Mouse (Mus musculus) intestine, postnatal 0 days (tissue): ENCODE measurements around the gene Ttll10. TPM values are rescaled to one million over a fixed set of nuclear protein-coding genes. Genes with fewer than 3 reads are reported as not detected.

Source experiments
- ATAC-seq: fragments of 200-750 bp; cut with Nextera tagmentation; 2 replicates; pipeline ENCODE4 v1.8.0; 2017; ENCODE audit warnings: mild to moderate bottlenecking, moderate TSS enrichment, moderate library complexity
- H3K27ac ChIP-seq: fragments of 300-500 bp; sonication (generic); 2 replicates; pipeline ENCODE4 v1.5.1; 2014; ENCODE audit warnings: mild to moderate bottlenecking, low read depth, low read length, moderate library complexity
- H3K27me3 ChIP-seq: fragments of 300-500 bp; sonication (generic); replicated peaks from 2 replicates; pipeline ENCODE4 v1.6.1; 2014; ENCODE audit warnings: low read length, mixed read lengths; ENCODE audit not compliant: control insufficient read depth, insufficient read depth
- H3K36me3 ChIP-seq: fragments of 300-500 bp; sonication (generic); 2 replicates; pipeline ENCODE4 v1.6.1; 2014; ENCODE audit warnings: mild to moderate bottlenecking, moderate library complexity; ENCODE audit not compliant: control insufficient read depth, insufficient read depth
- H3K4me1 ChIP-seq: fragments of 300-500 bp; sonication (generic); replicated peaks from 2 replicates; pipeline ENCODE4 v1.6.1; 2014; ENCODE audit warnings: antibody characterized with exemption, low read length, mixed read lengths; ENCODE audit not compliant: control insufficient read depth, insufficient read depth
- H3K4me2 ChIP-seq: fragments of 300-500 bp; sonication (generic); replicated peaks from 2 replicates; pipeline ENCODE4 v1.6.1; 2014; ENCODE audit warnings: low read depth, mild to moderate bottlenecking, moderate library complexity
- H3K4me3 ChIP-seq: fragments of 300-500 bp; sonication (generic); 2 replicates; pipeline ENCODE4 v1.5.1; 2014; ENCODE audit warnings: low read depth, low read length
- H3K9ac ChIP-seq: fragments of 300-500 bp; sonication (generic); 2 replicates; pipeline ENCODE4 v1.6.1; 2014; ENCODE audit warnings: mild to moderate bottlenecking, low read depth, low read length
- H3K9me3 ChIP-seq: fragments of 300-500 bp; sonication (generic); 2 replicates; pipeline ENCODE4 v1.6.1; 2016; ENCODE audit warnings: mixed run types; ENCODE audit not compliant: control insufficient read depth
- CTCF ChIP-seq: sonication (generic); IDR thresholded peaks from 2 replicates; pipeline ENCODE4 v1.5.1; 2016; ENCODE audit warnings: low read depth, mild to moderate bottlenecking, control low read depth, antibody characterized with exemption, moderate library complexity
- WGBS: fragments of 180-500 bp; shearing (Covaris S2); extraction: QIAGEN DNeasy Blood & Tissue Kit; methylation state at CpG from one replicate; pipeline ENCODE4 v1.1.7; 2014; 5-methylcytosine and 5-hydroxymethylcytosine counted together
- polyA plus RNA-seq: library from polyadenylated mRNA; unstranded; fragments of >200 nt; fragmentation: Nextera tagmentation; extraction: Ambion mirVana; gene quantifications from 2 replicates; pipeline ENCODE4 v1.2.1, GENCODE M21; 2015

Ttll10 gene
- polyA plus RNA-seq, 1 experiment from 2014 or later: 2.1 TPM

- no peaks in the 10 kb centered on the region for H3K27me3 ChIP-seq
- peak overlapping the region; percentile 68 for H3K27ac ChIP-seq
- no peaks in the 10 kb centered on the region for H3K9me3 ChIP-seq
- H3K4me3 ChIP-seq: no peak overlapping the region
- H3K9ac ChIP-seq: no peak overlapping the region
- peak; percentile 58 for ATAC-seq
- 44% methylated on average over 5 of the region's 5 CpGs for WGBS
- 0 out of 2 replicates have a peak, but pooled peaks cover 17% of the 10 kb centered on the region for H3K4me1 ChIP-seq
- no peak for TF ChIP-seq CTCF
- no peak overlapping the region for H3K4me2 ChIP-seq
- no peaks in the 10 kb centered on the region for H3K36me3 ChIP-seq
These were observed 24.1 kb upstream of the Ttll10 start for GRCm38 (mm10) chr4:156083348-156083747.

DNA sequence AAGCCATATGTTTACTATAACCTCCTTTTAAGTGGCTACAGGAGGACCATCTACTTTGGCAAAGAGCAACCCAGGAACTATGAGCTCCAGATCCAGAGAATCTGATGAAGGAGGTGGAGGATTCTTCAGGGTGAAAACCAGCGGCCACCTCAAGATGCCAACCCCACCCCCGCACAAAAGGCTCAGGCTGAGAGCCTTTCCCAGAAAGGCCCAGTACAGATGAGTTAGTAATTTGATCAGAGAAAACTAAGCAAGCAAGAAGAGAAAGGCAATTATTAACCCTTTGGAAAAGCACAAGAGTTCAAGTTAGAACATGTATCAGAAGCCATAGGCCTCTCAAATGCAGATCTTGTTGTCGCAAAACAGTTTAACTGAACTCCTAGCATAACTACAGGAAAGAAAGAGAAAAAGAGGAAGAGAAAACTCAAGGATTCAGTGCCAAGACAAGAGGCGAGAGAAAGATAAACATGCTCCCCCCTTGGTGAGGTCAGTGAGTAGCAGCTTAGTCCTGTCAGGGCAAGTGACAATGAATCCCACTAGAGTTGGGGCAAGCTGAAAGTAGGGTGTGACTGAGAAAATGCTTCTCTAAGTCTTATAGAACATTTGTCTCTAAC, 23.5 kb upstream of the Ttll10 start:
- Histone ChIP-seq H3K9ac (no peak overlapping the region), H3K9me3 (no peaks in the 10 kb centered on the region), H3K27me3 (0 out of 2 replicates have a peak, but pooled peaks cover 2% of the 10 kb centered on the region), H3K27ac (peak overlapping the region; percentile 68), H3K4me1 (0 out of 2 replicates have a peak, but pooled peaks cover 17% of the 10 kb centered on the region), H3K4me2 (no peak overlapping the region), H3K4me3 (no peak overlapping the region), H3K36me3 (no peaks in the 10 kb centered on the region)
- WGBS: 59% methylated on average over 4 of the region's 4 CpGs
- no peak for ATAC-seq
- TF ChIP-seq CTCF: no peak

DNA sequence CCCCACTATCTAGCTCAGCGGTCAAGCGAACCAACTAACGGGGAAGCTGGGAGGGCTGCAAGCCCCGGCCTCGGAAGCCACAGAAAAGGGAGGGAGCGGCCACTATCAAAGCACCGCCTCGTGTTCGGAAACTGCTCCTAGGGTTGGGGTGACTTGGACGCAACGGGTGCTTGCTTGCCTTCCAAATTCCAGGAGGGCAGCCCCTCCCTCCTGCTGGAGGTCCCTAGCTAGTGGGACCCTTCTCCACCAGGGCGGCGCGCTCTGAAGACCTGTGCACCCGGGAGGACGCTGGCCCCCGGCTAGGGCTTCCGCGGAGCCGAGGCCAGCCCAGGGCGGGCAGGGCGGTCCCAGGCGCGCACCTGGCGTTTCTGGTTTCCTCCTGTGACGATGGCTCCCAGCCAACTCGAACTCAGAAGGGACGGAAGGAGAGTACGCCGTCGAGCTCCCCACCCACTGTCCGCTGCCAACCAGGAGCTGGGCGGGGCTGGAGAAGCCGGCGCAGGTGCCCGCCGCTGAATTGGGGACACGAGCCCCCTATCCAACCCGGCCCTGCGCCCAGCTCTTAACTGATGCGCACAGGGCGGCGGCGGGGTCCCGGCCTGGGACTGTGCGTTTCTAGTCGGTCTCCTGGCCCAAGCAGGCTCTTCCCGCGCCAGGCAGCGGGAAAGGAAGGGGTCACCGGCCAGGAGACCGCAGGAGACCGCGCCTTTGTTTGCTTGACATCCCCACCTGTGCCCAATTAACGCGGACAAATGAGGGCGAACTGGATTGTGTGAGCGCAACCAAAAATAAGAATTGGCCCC, 18.5 kb upstream of the Ttll10 start:
- Histone ChIP-seq H3K4me1 (0 out of 2 replicates have a peak, but pooled peaks cover 15% of the 10 kb centered on the region), H3K36me3 (no peaks in the 10 kb centered on the region), H3K9ac (peak overlapping the region; percentile 50), H3K4me2 (peak overlapping the region; percentile 85), H3K4me3 (peak overlapping the region; percentile 47), H3K27ac (peak overlapping the region; percentile 91), H3K9me3 (no peaks in the 10 kb centered on the region), H3K27me3 (0 out of 2 replicates have a peak, but pooled peaks cover 4% of the 10 kb centered on the region)
- ATAC-seq: peak; percentile 87
- peak; percentile 57 for TF ChIP-seq CTCF
- under 1% methylated on average over 58 of the region's 58 CpGs for WGBS

GRCm38 (mm10) chr4:156076911-156077382, 17.7 kb upstream of the Ttll10 start:
- Histone ChIP-seq H3K9ac (peak overlapping the region; percentile 50; the same call in 1 of the 2 replicates), H3K36me3 (no peaks in the 10 kb centered on the region)
- WGBS: 2% methylated on average over 8 of the region's 8 CpGs

GRCm38 (mm10) chr4:156070716-156071115, 11.5 kb upstream of the Ttll10 start:
- no peak overlapping the region for H3K9ac ChIP-seq
- no peak overlapping the region for H3K4me3 ChIP-seq
- H3K27me3 ChIP-seq: no peaks in the 10 kb centered on the region
- no peak for TF ChIP-seq CTCF
- no peaks in the 10 kb centered on the region for H3K4me1 ChIP-seq
- no peak overlapping the region for H3K4me2 ChIP-seq
- H3K27ac ChIP-seq: no peak overlapping the region
- ATAC-seq: no peak
- H3K36me3 ChIP-seq: no peaks in the 10 kb centered on the region
- 73% methylated on average over 2 of the region's 2 CpGs for WGBS
- no peaks in the 10 kb centered on the region for H3K9me3 ChIP-seq

More at GRCm38 (mm10) chr4:156076911-156077382, 17.7 kb upstream of the Ttll10 start:
- H3K4me1 ChIP-seq: 0 out of 2 replicates have a peak, but pooled peaks cover 10% of the 10 kb centered on the region
- no peaks in the 10 kb centered on the region for H3K9me3 ChIP-seq
- TF ChIP-seq CTCF: peak; percentile 62
- H3K27ac ChIP-seq: peak overlapping the region; percentile 91
- 0 out of 2 replicates have a peak, but pooled peaks cover 4% of the 10 kb centered on the region for H3K27me3 ChIP-seq
- H3K4me3 ChIP-seq: peak overlapping the region; percentile 47
- peak; percentile 57 for ATAC-seq
- peak overlapping the region; percentile 85 for H3K4me2 ChIP-seq

DNA sequence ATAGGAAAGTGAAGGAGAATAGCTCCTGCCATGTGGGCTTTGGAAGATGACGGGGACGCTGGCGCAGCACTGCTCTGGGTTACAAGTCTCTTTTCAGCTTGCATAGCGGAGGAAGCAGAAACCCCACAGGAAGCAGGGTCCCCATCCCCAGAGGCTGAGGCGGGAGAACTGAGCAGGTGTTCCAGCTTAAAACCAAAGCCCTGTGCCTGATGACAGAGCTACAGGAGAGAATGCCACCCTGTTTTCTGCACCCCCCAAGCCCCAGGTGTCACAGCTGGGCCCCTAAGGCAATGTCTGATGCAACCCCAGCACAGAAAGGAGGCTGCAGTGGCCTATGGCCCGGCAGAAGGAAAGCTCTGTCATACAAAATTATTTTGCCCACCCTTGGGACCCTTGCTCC, 11.1 kb upstream of the Ttll10 start:
- no peak for ATAC-seq
- WGBS: 67% methylated on average over 6 of the region's 6 CpGs
- Histone ChIP-seq H3K4me3 (no peak overlapping the region), H3K9ac (no peak overlapping the region), H3K27me3 (no peaks in the 10 kb centered on the region), H3K27ac (no peak overlapping the region), H3K36me3 (no peaks in the 10 kb centered on the region), H3K4me1 (no peaks in the 10 kb centered on the region), H3K9me3 (no peaks in the 10 kb centered on the region), H3K4me2 (no peak overlapping the region)
- no peak for TF ChIP-seq CTCF
